Mouse (Mus musculus): ENCODE measurements around the gene Zfhx2.

- no peak for TF ChIP-seq ZNF384 (IDR thresholded peaks at IDR 0.05; ENCODE audit: low read depth, low read length)
- TF ChIP-seq POLR2A (IDR thresholded peaks at IDR 0.05; ENCODE audit: low read depth, low read length), result no peak
- no peak for TF ChIP-seq CTCF (conservative IDR thresholded peaks at IDR 0.05 in 1 of 2, IDR thresholded peaks at IDR 0.05 in 1 of 2; ENCODE audit: low read depth in 2 of 2, low read length in 2 of 2)
- TF ChIP-seq MAX (IDR thresholded peaks at IDR 0.05; ENCODE audit: low read length), result no peak
- no peak for TF ChIP-seq MAFK (IDR thresholded peaks at IDR 0.05; ENCODE audit: insufficient replicate concordance, low read length)
- TF ChIP-seq SIN3A (IDR thresholded peaks at IDR 0.05; ENCODE audit: low read length), result no peak
- no peak for TF ChIP-seq ZC3H11A (IDR thresholded peaks at IDR 0.05; ENCODE audit: low read depth, low read length)
Measured at GRCm38 (mm10) chr14:55125711-55126110, 33.6 kb upstream of the Zfhx2 start.
